Mouse (Mus musculus): Measurements from ENCODE around the gene Rgr. TPM values are rescaled to one million over a fixed set of nuclear protein-coding genes. Genes with fewer than 3 reads are reported as not detected.
"Not testable (repeated sequence)": the region's sequence is repeated elsewhere in the genome, so short reads cannot be mapped to it uniquely, and the experiment has no call there.

The Rgr gene
- total RNA-seq, 2 experiments from 2014 or later: not detected

DNA sequence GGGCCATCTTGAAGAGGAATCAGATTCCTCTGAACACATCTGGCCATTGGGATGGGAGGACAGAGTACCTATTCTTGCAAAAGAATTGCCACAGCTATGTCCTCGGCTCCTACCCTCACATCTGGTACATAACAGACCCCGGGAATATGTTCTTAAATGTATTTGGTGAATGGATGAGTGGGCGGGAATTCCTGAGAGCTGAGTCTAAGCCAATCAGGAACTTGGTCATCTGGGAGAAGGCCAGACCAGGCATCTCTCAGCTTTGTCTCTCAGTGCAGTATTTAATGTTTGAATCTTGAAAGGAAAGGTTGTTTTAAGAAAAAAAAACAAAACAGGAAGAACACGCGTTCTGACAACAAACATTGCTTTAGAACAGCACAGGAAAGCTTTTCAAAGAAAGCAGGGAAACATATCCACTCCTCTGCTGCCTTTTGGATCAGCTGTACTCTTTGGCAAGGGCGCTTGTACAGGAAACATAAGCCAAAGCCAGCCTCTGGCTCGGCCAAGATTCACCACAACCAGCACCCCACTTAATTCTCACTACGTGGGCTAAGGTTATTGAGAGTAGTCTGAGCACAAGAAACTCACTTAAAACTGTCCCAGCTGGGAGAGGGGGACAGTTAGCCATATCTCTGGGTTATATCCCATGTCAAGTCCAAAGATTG is 45.2 kb downstream of the Rgr start:
- DNase-seq: no peak
- intact Hi-C loops (cut with DNase I): no loop called here

- no peak for DNase-seq
- intact Hi-C loops (cut with DNase I): no loop called here
Observed at GRCm38 (mm10) chr14:37002852-37003251, 45.9 kb downstream of the Rgr start.

- intact Hi-C loops (cut with DNase I); DNase-seq: not testable (repeated sequence)
Observed at GRCm38 (mm10) chr14:37000780-37001179, 48.0 kb downstream of the Rgr start.

DNA sequence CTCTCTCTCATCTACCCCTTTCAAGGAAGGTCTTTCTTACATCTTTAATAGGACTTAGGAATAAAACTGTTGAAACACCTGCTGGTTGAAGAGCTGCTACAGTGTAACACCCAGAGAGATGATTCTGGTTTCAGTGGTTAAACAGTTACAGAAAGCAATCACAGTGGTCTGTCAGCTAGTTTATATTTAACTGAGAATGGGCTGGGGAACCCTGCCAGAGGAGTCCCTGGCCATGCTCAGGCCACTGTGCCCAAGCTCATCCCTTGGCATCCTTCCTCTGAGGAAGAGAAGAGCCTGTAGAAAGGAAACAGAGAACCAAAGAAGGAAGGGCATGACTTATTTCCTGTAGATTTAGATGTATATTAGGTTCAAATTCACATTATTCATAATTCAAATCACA is 59.0 kb downstream of the Rgr start:
- DNase-seq: no peak
- intact Hi-C loops (cut with DNase I): no loop called here

GRCm38 (mm10) chr14:36985693-36986092 is 63.1 kb downstream of the Rgr start:
- intact Hi-C loops (cut with DNase I): no loop called here
- DNase-seq: no peak

Other genes starting within 250 kb of the Rgr start
- 10 to 100 TPM; 61.2 to 63.1 TPM for gene Ccser2, start 80.2 kb downstream of the Rgr start, total RNA-seq (2021)
- not detected for gene Lrit1, start 5.9 kb upstream of the Rgr start, total RNA-seq (2021)
- gene Lrit2, start 19.0 kb upstream of the Rgr start, total RNA-seq (2021): not detected
- gene Cdhr1, start 49.4 kb upstream of the Rgr start, total RNA-seq (2021): not detected
- gene 2610528A11Rik, start 65.1 kb upstream of the Rgr start, total RNA-seq (2021): under 1 TPM in 1 of 2 experiments, not detected in 1; 0.52 TPM
- 100 to 1,000 TPM; 399 to 418 TPM for gene Ghitm, start 86.3 kb upstream of the Rgr start, total RNA-seq (2021)